Mouse (Mus musculus) E14TG2a.4 (cell line): ENCODE data around the gene Auts2.

Experiments
- CTCF ChIP-seq: conservative IDR thresholded peaks from 2 replicates; pipeline ENCODE4 v1.5.1; 2014; ENCODE audit warnings: low read length
- NANOG ChIP-seq: IDR thresholded peaks from 2 replicates; pipeline ENCODE4 v1.6.1; 2014; ENCODE audit warnings: borderline replicate concordance, low read length, mixed read lengths

- TF ChIP-seq CTCF = no peak
- no peak for TF ChIP-seq NANOG
These were observed 727.6 kb downstream of the Auts2 start for GRCm38 (mm10) chr5:131815498-131815897.
